Mouse (Mus musculus) heart, adult 2 months (tissue): ENCODE results near the gene Myo1h. TPM values are rescaled to one million over a fixed set of nuclear protein-coding genes. Genes with fewer than 3 reads are reported as not detected.
A peak's percentile ranks its signal among the peaks of the same experiment; 100 is the strongest.

Source experiments
- DNase-seq, 2 experiments: peaks; one replicate each; pipeline ENCODE4 v3.0.0; 2021
- H3K27ac ChIP-seq: fragments of 200-600 bp; 2 replicates; pipeline ENCODE4 v1.8.1; 2022
- H3K27me3 ChIP-seq: fragments of 200-500 bp; 2 replicates; pipeline ENCODE4 v1.6.1; 2012; ENCODE audit warnings: mild to moderate bottlenecking, low read length, inconsistent platforms, mixed read lengths; ENCODE audit not compliant: control insufficient read depth, insufficient read depth
- H3K36me3 ChIP-seq: fragments of 200-500 bp; 2 replicates; pipeline ENCODE4 v1.6.1; 2012; ENCODE audit warnings: low read length, inconsistent platforms; ENCODE audit not compliant: control insufficient read depth, insufficient read depth
- H3K4me1 ChIP-seq: fragments of 200-500 bp; 2 replicates; pipeline ENCODE4 v1.6.1; 2011; ENCODE audit warnings: low read length; ENCODE audit not compliant: control insufficient read depth, insufficient read depth
- H3K4me3 ChIP-seq: fragments of 200-600 bp; 2 replicates; pipeline ENCODE4 v1.8.1; 2022
- H3K79me2 ChIP-seq: fragments of 200-500 bp; replicated peaks from 2 replicates; pipeline ENCODE4 v1.6.1; 2012; ENCODE audit warnings: mild to moderate bottlenecking, inconsistent platforms, low read length, moderate library complexity, mixed read lengths; ENCODE audit not compliant: control insufficient read depth, insufficient read depth
- H3K9ac ChIP-seq: fragments of 200-500 bp; 2 replicates; pipeline ENCODE4 v1.6.1; 2012; ENCODE audit warnings: low read depth, mild to moderate bottlenecking, control low read depth, inconsistent platforms, low read length, mixed read lengths
- CTCF ChIP-seq: fragments of 200-600 bp; IDR thresholded peaks from 2 replicates; pipeline ENCODE4 v1.8.1; 2022; ENCODE audit warnings: antibody characterized with exemption, mild to moderate bottlenecking, moderate library complexity
- EP300 ChIP-seq: fragments of 200-500 bp; IDR thresholded peaks from 2 replicates; pipeline ENCODE4 v1.6.1; 2011; ENCODE audit warnings: low read depth, low read length, control low read depth; ENCODE audit not compliant: insufficient read depth
- POLR2A ChIP-seq: fragments of 200-500 bp; IDR thresholded peaks from 2 replicates; pipeline ENCODE4 v1.6.1; 2011; ENCODE audit warnings: mild to moderate bottlenecking, low read depth, low read length, control low read depth; ENCODE audit not compliant: insufficient read depth
- whole genome bisulfite sequencing: fragments of 180-500 bp; shearing (Covaris S2); methylation state at CpG from one replicate; pipeline ENCODE4 v1.1.7; 2018; 5-methylcytosine and 5-hydroxymethylcytosine counted together
- intact Hi-C: fragments of 180-260 bp; cut with DNase I; formaldehyde crosslinking; loops from one replicate; pipeline ENCODE4 v1.15.1; 2025
- polyA plus RNA-seq: library from polyadenylated mRNA; depleted of rRNA; stranded (reverse); fragments of >200 nt; gene quantifications from 2 replicates; pipeline ENCODE4 v1.2.3, GENCODE M21; 2012
- total RNA-seq, 2 experiments: library from RNA; stranded (reverse); gene quantifications; 2 replicates each; pipeline ENCODE4 v1.2.3; 2021

Myo1h gene
- total and polyA plus RNA-seq, 3 experiments = 0.39 to 0.47 TPM; not detected in 1

DNA sequence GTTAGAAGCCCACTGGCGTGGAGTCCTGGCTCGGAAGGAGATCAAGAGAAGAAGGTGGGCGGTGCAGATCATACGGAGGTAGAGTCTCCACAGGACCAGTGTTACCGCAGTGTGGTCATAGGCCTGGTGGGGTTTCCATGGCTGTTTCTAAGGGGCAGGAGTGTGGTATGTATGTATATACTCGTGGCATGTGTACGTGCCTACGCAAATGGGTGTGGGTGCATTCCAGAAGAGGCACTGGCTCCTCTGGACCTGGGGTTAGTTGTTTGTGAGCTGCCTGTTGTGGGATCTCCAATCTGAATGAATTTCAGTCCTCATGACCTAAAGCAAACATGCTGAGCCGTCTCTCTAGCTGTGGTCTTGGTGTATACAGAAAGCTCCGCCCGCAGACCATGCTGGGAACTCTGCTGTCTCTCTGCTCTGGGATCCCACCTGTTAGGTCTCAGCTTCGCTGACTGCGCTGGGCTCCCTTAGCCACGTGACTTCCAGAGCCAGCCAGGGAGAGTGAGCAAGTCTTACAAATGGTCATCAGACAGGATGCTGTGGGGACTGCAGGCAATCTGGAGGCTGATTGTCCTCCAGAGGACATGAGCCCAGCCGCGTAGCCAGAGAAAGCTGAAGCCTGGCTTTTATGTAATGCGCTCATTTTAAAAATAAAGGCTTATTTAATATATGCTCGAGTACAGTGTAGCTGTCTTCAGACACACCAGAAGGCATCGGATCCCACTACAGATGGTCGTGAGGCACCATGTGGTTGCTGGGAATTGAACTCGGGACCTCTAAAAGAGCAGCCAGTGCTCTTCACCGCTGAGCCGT lies 68.2 kb downstream of the Myo1h start:
- TF ChIP-seq EP300 (no peak), POLR2A (0 out of 2 replicates have a peak, but pooled peaks have one; percentile 29)
- 39% methylated on average over 23 of the region's 23 CpGs for WGBS
- DNase-seq = peak in 1 of 2 experiments; percentile 55
- H3K4me3 ChIP-seq = no peak overlapping the region; the same call in 1 of the 2 replicates
- H3K9ac ChIP-seq = no peak overlapping the region
- peaks cover 1% of the 10 kb centered on the region; the same call in 1 of the 2 replicates for H3K4me1 ChIP-seq
- peak overlapping the region; percentile 18; the same call in 1 of the 2 replicates for H3K27ac ChIP-seq
- H3K79me2 ChIP-seq = no peaks in the 10 kb centered on the region
- no peaks in the 10 kb centered on the region for H3K36me3 ChIP-seq
- H3K27me3 ChIP-seq = no peaks in the 10 kb centered on the region
- intact Hi-C loops = loop anchor here (1.0 to 2.0 kb wide), 2 partner anchors 26 to 44 kb away; no protein-coding TSS in a partner anchor

DNA sequence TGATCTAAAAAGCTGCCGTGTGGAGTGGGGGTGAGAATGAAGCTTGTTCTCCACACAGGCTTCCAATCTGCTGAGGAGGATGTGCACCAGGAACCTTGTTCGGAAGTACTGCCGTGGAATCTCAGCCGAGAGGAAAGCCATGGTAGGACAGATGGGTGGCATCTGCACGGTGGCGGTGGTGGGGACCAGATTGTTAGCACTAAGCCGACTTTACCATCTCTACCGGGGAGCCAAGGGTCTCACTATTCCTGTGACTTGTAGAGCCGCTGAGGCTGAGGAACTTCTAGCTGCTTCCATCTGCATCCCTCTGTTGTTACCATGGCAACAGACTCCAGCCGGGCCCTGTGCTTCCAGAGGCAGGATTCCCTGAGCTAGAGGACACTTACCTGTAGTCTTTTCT lies 69.9 kb downstream of the Myo1h start:
- whole genome bisulfite sequencing = 82% methylated on average over 10 of the region's 10 CpGs
- Histone ChIP-seq H3K79me2 (no peaks in the 10 kb centered on the region), H3K27me3 (no peaks in the 10 kb centered on the region), H3K27ac (no peak overlapping the region), H3K9ac (no peak overlapping the region), H3K4me1 (peaks cover 1% of the 10 kb centered on the region; the same call in 1 of the 2 replicates), H3K4me3 (no peak overlapping the region), H3K36me3 (no peaks in the 10 kb centered on the region)
- no peak for DNase-seq
- TF ChIP-seq CTCF = no peak
- TF ChIP-seq POLR2A = no peak
- no peak for TF ChIP-seq EP300
- intact Hi-C loops = no loop called here

GRCm38 (mm10) chr5:114359586-114359985 lies 70.6 kb downstream of the Myo1h start:
- Histone ChIP-seq H3K79me2 (no peaks in the 10 kb centered on the region), H3K9ac (no peak overlapping the region), H3K27me3 (no peaks in the 10 kb centered on the region), H3K27ac (no peak overlapping the region), H3K4me1 (peaks cover 1% of the 10 kb centered on the region; the same call in 1 of the 2 replicates), H3K4me3 (no peak overlapping the region), H3K36me3 (no peaks in the 10 kb centered on the region)
- no peak for DNase-seq
- intact Hi-C loops = no loop called here
- 76% methylated on average over 8 of the region's 8 CpGs for WGBS
- TF ChIP-seq EP300 (no peak), POLR2A (no peak), CTCF (no peak)

GRCm38 (mm10) chr5:114360968-114361367 lies 72.0 kb downstream of the Myo1h start:
- TF ChIP-seq POLR2A = no peak
- TF ChIP-seq CTCF = no peak
- TF ChIP-seq EP300 = no peak
- Histone ChIP-seq H3K79me2 (no peaks in the 10 kb centered on the region), H3K36me3 (no peaks in the 10 kb centered on the region), H3K27me3 (no peaks in the 10 kb centered on the region), H3K4me1 (peaks cover 3% of the 10 kb centered on the region), H3K4me3 (no peak overlapping the region), H3K27ac (no peak overlapping the region), H3K9ac (no peak overlapping the region)
- no peak for DNase-seq
- WGBS = 81% methylated on average over 15 of the region's 15 CpGs
- intact Hi-C loops = no loop called here

DNA sequence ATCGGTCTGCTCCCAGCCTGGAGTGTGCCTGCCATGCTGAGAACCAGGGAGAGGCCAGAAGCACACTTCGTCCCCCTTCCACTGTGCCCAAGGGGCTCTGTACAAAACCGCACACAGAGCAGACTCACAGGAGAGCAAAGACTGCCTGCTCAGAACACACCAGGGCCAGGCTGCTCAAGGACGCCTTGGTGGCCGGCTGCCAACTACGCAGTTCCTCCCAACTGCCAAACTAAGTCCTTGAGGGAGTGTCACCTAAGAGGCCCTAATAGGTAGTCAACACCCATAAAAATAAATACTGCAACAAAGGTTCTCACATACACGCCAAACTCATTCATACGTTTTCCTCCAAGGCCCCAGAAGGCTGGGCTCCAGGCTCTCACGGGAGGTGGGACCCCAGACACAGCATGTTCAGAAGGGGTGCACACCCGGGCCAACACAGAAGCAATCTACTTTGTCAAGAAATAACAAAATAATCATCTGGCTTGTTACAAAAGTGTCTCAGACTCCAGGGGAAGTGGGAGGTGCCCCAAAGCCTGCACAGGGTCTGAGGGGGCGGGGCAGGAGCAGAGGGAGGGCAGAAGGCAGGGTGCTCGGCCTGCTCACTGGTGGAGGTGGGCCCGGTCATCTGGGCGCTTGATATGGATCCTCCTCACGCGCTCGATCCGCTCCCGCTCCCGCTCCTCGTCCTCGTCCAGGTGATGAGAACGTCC lies 76.2 kb downstream of the Myo1h start:
- WGBS = 60% methylated on average over 23 of the region's 23 CpGs
- TF ChIP-seq POLR2A (no peak), EP300 (no peak), CTCF (no peak)
- H3K27ac ChIP-seq = peak overlapping the region; percentile 11; the same call in 1 of the 2 replicates
- no peak overlapping the region for H3K4me3 ChIP-seq
- peak; percentile 64 to 68 for DNase-seq
- H3K9ac ChIP-seq = no peak overlapping the region
- no peaks in the 10 kb centered on the region; the same call in 1 of the 2 replicates for H3K79me2 ChIP-seq
- no peaks in the 10 kb centered on the region for H3K36me3 ChIP-seq
- H3K27me3 ChIP-seq = no peaks in the 10 kb centered on the region
- intact Hi-C loops = no loop called here
- peaks cover 4% of the 10 kb centered on the region for H3K4me1 ChIP-seq
